24 mouse cellular contexts compared by ENCODE assay signal in genomic region chr12:80004575-80004974, GRCm38 (mm10).
A peak's percentile ranks its signal among the peaks of the same experiment; 100 is the strongest.
DNase-seq lines count a peak whose midpoint lies in the region; ATAC-seq and TF ChIP-seq lines count a peak whose summit lies in the region.
"Had no signal": no experiment of that assay in that cellular context is flagged by ENCODE, and none has a peak within 500 bp of the region (broad histone marks: within the 10 kb centered on the region; RNA-seq: fewer than 3 reads in every experiment).

No protein-coding gene starts in this region.

- intact Hi-C loops in heart, adult 2 months (cut with DNase I) = loop anchor here (5.0 kb wide), 1 partner anchor 62 kb away; no protein-coding TSS in a partner anchor

- no peak for TF ChIP-seq POLR2A in heart, adult 2 months (IDR thresholded peaks at IDR 0.05; ENCODE audit: insufficient read depth, low read depth, low read length)

- no peaks in the 10 kb centered on the region for H3K79me2 ChIP-seq in heart, adult 2 months (replicated peaks; ENCODE audit: control insufficient read depth, insufficient read depth, low read length)

- H3K27ac ChIP-seq in heart, adult 2 months = peak overlapping the region; percentile 15
- peak overlapping the region; percentile 37; the same call in 1 of the 2 replicates for H3K27ac ChIP-seq in hindbrain, embryonic 16.5 days (ENCODE audit: low read depth, low read length)
- H3K27ac ChIP-seq in hindbrain, embryonic 10.5 days = no peak overlapping the region
- 0 out of 2 replicates have a peak overlapping the region, but pooled peaks have one; percentile 12 for H3K27ac ChIP-seq in embryonic facial prominence, embryonic 14.5 days (replicated peaks; ENCODE audit: low read depth, low read length)
- peak overlapping the region; percentile 44; the same call in 1 of the 2 replicates for H3K27ac ChIP-seq in limb, embryonic 13.5 days
- H3K27ac ChIP-seq in midbrain, postnatal 0 days (ENCODE audit: low read depth, low read length) = no peak overlapping the region
- H3K27ac ChIP-seq: kidney, postnatal 0 days; left cerebral cortex, adult 2 months; liver, embryonic 14.5 days; lung, embryonic 15.5 days; midbrain, embryonic 13.5 days had no signal

- no peak for ATAC-seq in hindbrain, embryonic 16.5 days
- ATAC-seq in embryonic facial prominence, embryonic 14.5 days (ENCODE audit: low read depth) = no peak
- no peak for ATAC-seq in limb, embryonic 13.5 days (ENCODE audit: low FRiP score, low read depth)
- no peak for ATAC-seq in midbrain, postnatal 0 days (ENCODE audit: low FRiP score)
- ATAC-seq: forebrain, postnatal 0 days; midbrain, embryonic 13.5 days had no signal

- H3K9ac ChIP-seq in heart, adult 2 months (ENCODE audit: low read depth, low read length) = no peak overlapping the region
- H3K9ac ChIP-seq in hindbrain, embryonic 16.5 days (ENCODE audit: low read depth, low read length) = no peak overlapping the region
- H3K9ac ChIP-seq in embryonic facial prominence, embryonic 14.5 days (ENCODE audit: low read depth, low read length) = no peak overlapping the region
- H3K9ac ChIP-seq in limb, embryonic 13.5 days = no peak overlapping the region
- no peak overlapping the region for H3K9ac ChIP-seq in midbrain, postnatal 0 days (replicated peaks; ENCODE audit: low read length, poor library complexity, severe bottlenecking)
- H3K9ac ChIP-seq: forebrain, postnatal 0 days; liver, embryonic 14.5 days; lung, embryonic 15.5 days; midbrain, embryonic 13.5 days had no signal

- H3K9me3 ChIP-seq in hindbrain, embryonic 16.5 days (ENCODE audit: control insufficient read depth, low read length) = no peaks in the 10 kb centered on the region
- H3K9me3 ChIP-seq in hindbrain, embryonic 10.5 days = no peaks in the 10 kb centered on the region
- H3K9me3 ChIP-seq in embryonic facial prominence, embryonic 14.5 days (ENCODE audit: control insufficient read depth, low read length) = no peaks in the 10 kb centered on the region
- no peaks in the 10 kb centered on the region for H3K9me3 ChIP-seq in limb, embryonic 13.5 days
- no peaks in the 10 kb centered on the region for H3K9me3 ChIP-seq in midbrain, postnatal 0 days (ENCODE audit: low read length)
- H3K9me3 ChIP-seq: lung, embryonic 15.5 days; megakaryocyte, embryonic 14.5 days; midbrain, embryonic 13.5 days had no signal

- no peaks in the 10 kb centered on the region for H3K27me3 ChIP-seq in heart, adult 2 months (ENCODE audit: control insufficient read depth, insufficient read depth, low read length)
- H3K27me3 ChIP-seq in hindbrain, embryonic 16.5 days (replicated peaks; ENCODE audit: control insufficient read depth, insufficient read depth, low read length) = no peaks in the 10 kb centered on the region
- peaks cover 3% of the 10 kb centered on the region; the same call in 1 of the 2 replicates for H3K27me3 ChIP-seq in hindbrain, embryonic 10.5 days (ENCODE audit: insufficient read depth, poor library complexity, severe bottlenecking)
- no peaks in the 10 kb centered on the region for H3K27me3 ChIP-seq in embryonic facial prominence, embryonic 14.5 days (replicated peaks; ENCODE audit: control insufficient read depth, insufficient read depth, low read length)
- H3K27me3 ChIP-seq in limb, embryonic 13.5 days = no peaks in the 10 kb centered on the region
- H3K27me3 ChIP-seq in midbrain, postnatal 0 days (ENCODE audit: insufficient read depth, low read length) = no peaks in the 10 kb centered on the region
- H3K27me3 ChIP-seq: lung, embryonic 15.5 days; midbrain, embryonic 13.5 days had no signal

- H3K36me3 ChIP-seq in heart, adult 2 months (ENCODE audit: control insufficient read depth, insufficient read depth, low read length) = no peaks in the 10 kb centered on the region
- no peaks in the 10 kb centered on the region for H3K36me3 ChIP-seq in hindbrain, embryonic 16.5 days (ENCODE audit: control insufficient read depth, insufficient read depth, low read length)
- H3K36me3 ChIP-seq in hindbrain, embryonic 10.5 days = no peaks in the 10 kb centered on the region
- no peaks in the 10 kb centered on the region for H3K36me3 ChIP-seq in embryonic facial prominence, embryonic 14.5 days (ENCODE audit: control insufficient read depth, insufficient read depth, low read length)
- H3K36me3 ChIP-seq in limb, embryonic 13.5 days = no peaks in the 10 kb centered on the region
- H3K36me3 ChIP-seq in midbrain, postnatal 0 days (ENCODE audit: insufficient read depth, low read length) = no peaks in the 10 kb centered on the region
- H3K36me3 ChIP-seq: lung, embryonic 15.5 days; midbrain, embryonic 13.5 days had no signal

- TF ChIP-seq EP300 in heart, adult 2 months (IDR thresholded peaks at IDR 0.05; ENCODE audit: insufficient read depth, low read depth, low read length) = no peak

- H3K4me1 ChIP-seq in heart, adult 2 months (ENCODE audit: control insufficient read depth, insufficient read depth, low read length) = peaks cover 14% of the 10 kb centered on the region
- H3K4me1 ChIP-seq in hindbrain, embryonic 16.5 days (ENCODE audit: control insufficient read depth, insufficient read depth, low read depth, low read length) = peaks cover 3% of the 10 kb centered on the region; the same call in 1 of the 2 replicates
- peaks cover 36% of the 10 kb centered on the region for H3K4me1 ChIP-seq in hindbrain, embryonic 10.5 days (replicated peaks)
- H3K4me1 ChIP-seq in embryonic facial prominence, embryonic 14.5 days (ENCODE audit: control insufficient read depth, insufficient read depth, low read length) = peaks cover 23% of the 10 kb centered on the region
- H3K4me1 ChIP-seq in limb, embryonic 13.5 days = peaks cover 33% of the 10 kb centered on the region
- H3K4me1 ChIP-seq in midbrain, postnatal 0 days (ENCODE audit: insufficient read depth, low read length) = no peaks in the 10 kb centered on the region

- no peak for DNase-seq in heart, adult 2 months
- no peak for DNase-seq in heart, adult 9 months (ENCODE audit: low spot score in 2 of 2)
- no peak for DNase-seq in hindbrain, embryonic 10.5 days (ENCODE audit: low spot score)
- no peak for DNase-seq in embryonic facial prominence, embryonic 14.5 days (ENCODE audit: low spot score)
- no peak for DNase-seq in cerebellum, postnatal 4 days (ENCODE audit: low spot score in 2 of 2)
- DNase-seq in midbrain, postnatal 0 days (ENCODE audit: low spot score) = no peak
- DNase-seq: adrenal gland, adult 8-10 months; cerebellum, adult 18-20 months; cerebellum, postnatal 25 days; embryo, embryonic 11 days; forebrain, postnatal 0 days; gastrocnemius, postnatal 36 days; kidney, adult 18-20 months; left cerebral cortex, postnatal 4 days; lung, postnatal 36 days; right cerebral cortex, postnatal 14 days had no signal

- 46% methylated on average over 6 of the region's 6 CpGs for WGBS in heart, adult 2 months
- WGBS in hindbrain, embryonic 16.5 days = 67% methylated on average over 6 of the region's 6 CpGs
- 88% methylated on average over 6 of the region's 6 CpGs for WGBS in hindbrain, embryonic 10.5 days
- 57% methylated on average over 6 of the region's 6 CpGs for WGBS in embryonic facial prominence, embryonic 14.5 days
- 38% methylated on average over 6 of the region's 6 CpGs for WGBS in limb, embryonic 13.5 days
- 92% methylated on average over 6 of the region's 6 CpGs for WGBS in midbrain, postnatal 0 days

- no peak for TF ChIP-seq CTCF in heart, adult 2 months (IDR thresholded peaks at IDR 0.05)
- no peak for TF ChIP-seq CTCF in midbrain, postnatal 0 days (IDR thresholded peaks at IDR 0.05)

- no peak overlapping the region for H3K4me2 ChIP-seq in hindbrain, embryonic 16.5 days (ENCODE audit: low read length)
- no peak overlapping the region for H3K4me2 ChIP-seq in embryonic facial prominence, embryonic 14.5 days (ENCODE audit: low read depth, low read length)
- no peak overlapping the region for H3K4me2 ChIP-seq in limb, embryonic 13.5 days (replicated peaks)
- H3K4me2 ChIP-seq in midbrain, postnatal 0 days (ENCODE audit: low read depth, low read length, poor library complexity, severe bottlenecking) = no peak overlapping the region
- H3K4me2 ChIP-seq: lung, embryonic 15.5 days; midbrain, embryonic 13.5 days had no signal

- H3K4me3 ChIP-seq in heart, adult 2 months = no peak overlapping the region
- no peak overlapping the region for H3K4me3 ChIP-seq in hindbrain, embryonic 16.5 days (ENCODE audit: low read length)
- no peak overlapping the region for H3K4me3 ChIP-seq in hindbrain, embryonic 10.5 days
- H3K4me3 ChIP-seq in embryonic facial prominence, embryonic 14.5 days (ENCODE audit: low read depth, low read length) = no peak overlapping the region
- no peak overlapping the region for H3K4me3 ChIP-seq in limb, embryonic 13.5 days
- no peak overlapping the region for H3K4me3 ChIP-seq in midbrain, postnatal 0 days (ENCODE audit: low read depth, low read length)
- H3K4me3 ChIP-seq: left cerebral cortex, adult 2 months; lung, embryonic 15.5 days; megakaryocyte, embryonic 14.5 days; midbrain, embryonic 13.5 days had no signal

Comparison
In these comparisons a context has a peak if more than half of its experiments do, and no peak if none do; other contexts are left out.
1. H3K27ac ChIP-seq: peak in heart, adult 2 months (single experiment), hindbrain, embryonic 16.5 days (single experiment), embryonic facial prominence, embryonic 14.5 days (single experiment) and limb, embryonic 13.5 days (single experiment); none in hindbrain, embryonic 10.5 days (single experiment) and midbrain, postnatal 0 days (single experiment).